Mouse (Mus musculus) mouse trophoblast stem cell (cell line): Measurements from ENCODE around the gene Sarnp.
"Not testable (repeated sequence)": the region's sequence is repeated elsewhere in the genome, so short reads cannot be mapped to it uniquely, and the experiment has no call there.

ENCODE experiments used
- in situ Hi-C, 2 experiments: fragments of 300-500 bp; cut with MseI, MboI; formaldehyde crosslinking; loops; 2 replicates in 1 of 2; 3 replicates in 1 of 2; pipeline ENCODE4 v1.15.1; 2025

The Sarnp gene

GRCm38 (mm10) chr10:128820217-128820616 lies 3.1 kb downstream of the Sarnp start:
- in situ Hi-C loops = no loop called here

- in situ Hi-C loops = no loop called here
These were observed 4.4 kb downstream of the Sarnp start, which contains the start of gene Ormdl2 for GRCm38 (mm10) chr10:128821358-128822056. Ormdl2 (minus strand) TSS chr10:128821645.

- in situ Hi-C loops = no loop called here
These were observed 5.0 kb downstream of the Sarnp start for GRCm38 (mm10) chr10:128822135-128822534.

- in situ Hi-C loops = not testable (repeated sequence)
These were observed 6.0 kb downstream of the Sarnp start for GRCm38 (mm10) chr10:128823087-128823486.

GRCm38 (mm10) chr10:128823821-128824220 lies 6.7 kb downstream of the Sarnp start:
- in situ Hi-C loops = no loop called here

GRCm38 (mm10) chr10:128837400-128837799 lies 20.3 kb downstream of the Sarnp start:
- in situ Hi-C loops = no loop called here

- in situ Hi-C loops = no loop called here
These were observed 22.3 kb downstream of the Sarnp start for GRCm38 (mm10) chr10:128839434-128839833.

- in situ Hi-C loops = no loop called here
These were observed 23.5 kb downstream of the Sarnp start for GRCm38 (mm10) chr10:128840612-128841011.

- in situ Hi-C loops = no loop called here
These were observed 26.1 kb downstream of the Sarnp start for GRCm38 (mm10) chr10:128843260-128843659.

GRCm38 (mm10) chr10:128845516-128845915 lies 28.4 kb downstream of the Sarnp start:
- in situ Hi-C loops = no loop called here

- in situ Hi-C loops = no loop called here
These were observed 29.5 kb downstream of the Sarnp start for GRCm38 (mm10) chr10:128846664-128847063.

GRCm38 (mm10) chr10:128848426-128848825 lies 31.3 kb downstream of the Sarnp start:
- in situ Hi-C loops = no loop called here

- in situ Hi-C loops = no loop called here
These were observed 33.2 kb downstream of the Sarnp start for GRCm38 (mm10) chr10:128850339-128850738.

GRCm38 (mm10) chr10:128861176-128861575 lies 44.0 kb downstream of the Sarnp start:
- in situ Hi-C loops = no loop called here

- in situ Hi-C loops = no loop called here
These were observed 48.9 kb downstream of the Sarnp start for GRCm38 (mm10) chr10:128866042-128866441.

- in situ Hi-C loops = no loop called here
These were observed 49.4 kb downstream of the Sarnp start for GRCm38 (mm10) chr10:128866518-128866917.

GRCm38 (mm10) chr10:128870341-128870740 lies 53.2 kb downstream of the Sarnp start:
- in situ Hi-C loops = no loop called here

- in situ Hi-C loops = no loop called here
These were observed 61.2 kb downstream of the Sarnp start for GRCm38 (mm10) chr10:128878291-128878690.

- in situ Hi-C loops = no loop called here
These were observed 61.7 kb downstream of the Sarnp start for GRCm38 (mm10) chr10:128878811-128879210.

GRCm38 (mm10) chr10:128882067-128882466 lies 64.9 kb downstream of the Sarnp start:
- in situ Hi-C loops = no loop called here

GRCm38 (mm10) chr10:128888941-128889827 lies 72.1 kb downstream of the Sarnp start:
- in situ Hi-C loops = no loop called here

GRCm38 (mm10) chr10:128889846-128890245 lies 72.7 kb downstream of the Sarnp start:
- in situ Hi-C loops = no loop called here
